ENCODE assay signal across 9 mouse cellular contexts in genomic region chr8:110716075-110716474, GRCm38 (mm10). TPM values are rescaled to one million over a fixed set of nuclear protein-coding genes. Genes with fewer than 3 reads are reported as not detected.
DNase-seq lines count a peak whose midpoint lies in the region; ATAC-seq and TF ChIP-seq lines count a peak whose summit lies in the region.
"Had no signal": no experiment of that assay in that cellular context is flagged by ENCODE, and none has a peak within 500 bp of the region (broad histone marks: within the 10 kb centered on the region; RNA-seq: fewer than 3 reads in every experiment).

No protein-coding gene starts in this region.

- H3K27ac ChIP-seq in liver, adult 2 months (replicated peaks; ENCODE audit: insufficient read depth, low read depth, low read length) = no peak overlapping the region
- H3K27ac ChIP-seq in kidney, embryonic 15.5 days = peak overlapping the region; percentile 92
- peak overlapping the region; percentile 79 for H3K27ac ChIP-seq in lung, embryonic 14.5 days (ENCODE audit: low read depth)
- H3K27ac ChIP-seq in stomach, embryonic 14.5 days (ENCODE audit: low read length) = peak overlapping the region; percentile 84

- no peaks in the 10 kb centered on the region for H3K27me3 ChIP-seq in liver, adult 2 months (ENCODE audit: control insufficient read depth, insufficient read depth, low read length)
- no peaks in the 10 kb centered on the region for H3K27me3 ChIP-seq in kidney, embryonic 15.5 days
- no peaks in the 10 kb centered on the region for H3K27me3 ChIP-seq in lung, embryonic 14.5 days (ENCODE audit: insufficient read depth, low read length)
- no peaks in the 10 kb centered on the region for H3K27me3 ChIP-seq in stomach, embryonic 14.5 days (ENCODE audit: control insufficient read depth, insufficient read depth, low read length)

- DNase-seq in liver, adult 2 months (ENCODE audit: extremely low read depth, low read depth, low spot score) = peak; percentile 29
- DNase-seq in liver = no peak
- peak; percentile 88 for DNase-seq in cerebellum, adult 9-11 months
- peak; percentile 79 to 82 for DNase-seq in heart, adult 9 months (ENCODE audit: low spot score in 2 of 2)
- peak; percentile 83 for DNase-seq in lung, embryonic 14.5 days
- no peak for DNase-seq in urinary bladder, postnatal 10 days (ENCODE audit: low spot score)

- H3K36me3 ChIP-seq in liver, adult 2 months (ENCODE audit: control insufficient read depth, insufficient read depth, low read length) = peaks cover 6% of the 10 kb centered on the region; the same call in 1 of the 2 replicates
- H3K36me3 ChIP-seq in kidney, embryonic 15.5 days = peaks cover 34% of the 10 kb centered on the region
- H3K36me3 ChIP-seq in lung, embryonic 14.5 days (ENCODE audit: insufficient read depth) = peaks cover 19% of the 10 kb centered on the region
- peaks cover 9% of the 10 kb centered on the region for H3K36me3 ChIP-seq in stomach, embryonic 14.5 days (ENCODE audit: control insufficient read depth, insufficient read depth, low read length)

- H3K79me2 ChIP-seq in liver, adult 2 months (ENCODE audit: control insufficient read depth, insufficient read depth, low read length) = no peaks in the 10 kb centered on the region

- H3K4me3 ChIP-seq in liver, adult 2 months (ENCODE audit: insufficient read depth, low read depth, low read length) = no peak overlapping the region
- H3K4me3 ChIP-seq in kidney, embryonic 15.5 days (replicated peaks) = no peak overlapping the region
- H3K4me3 ChIP-seq in lung, embryonic 14.5 days (ENCODE audit: low read depth, low read length) = no peak overlapping the region
- no peak overlapping the region for H3K4me3 ChIP-seq in stomach, embryonic 14.5 days (ENCODE audit: low read depth, low read length)

- no peak for TF ChIP-seq POLR2A in liver, adult 2 months (IDR thresholded peaks at IDR 0.05; ENCODE audit: extremely low read depth, insufficient read depth, low read length)

- no peaks in the 10 kb centered on the region for H3K9me3 ChIP-seq in kidney, embryonic 15.5 days (replicated peaks)
- no peaks in the 10 kb centered on the region for H3K9me3 ChIP-seq in lung, embryonic 14.5 days (ENCODE audit: low read depth, low read length)
- no peaks in the 10 kb centered on the region for H3K9me3 ChIP-seq in stomach, embryonic 14.5 days (ENCODE audit: control insufficient read depth, low read depth, low read length)
- H3K9me3 ChIP-seq: G1E had no signal

- TF ChIP-seq CTCF in liver, adult 2 months (IDR thresholded peaks at IDR 0.05; ENCODE audit: low read depth, low read length) = no peak
- TF ChIP-seq CTCF in lung, embryonic 14.5 days (IDR thresholded peaks at IDR 0.05; ENCODE audit: low read depth) = no peak

- ATAC-seq in kidney, embryonic 15.5 days (replicated peaks; ENCODE audit: low FRiP score) = no peak
- 0 out of 2 replicates have a peak, but pooled peaks have one; percentile 1 for ATAC-seq in lung, embryonic 14.5 days (ENCODE audit: insufficient read depth)
- ATAC-seq in stomach, embryonic 14.5 days (ENCODE audit: insufficient number of reproducible peaks, insufficient read depth, low FRiP score, low read depth) = peak; percentile 39; the same call in 1 of the 2 replicates

- 85% methylated on average over 4 of the region's 4 CpGs for WGBS in liver, adult 2 months
- 54% methylated on average over 4 of the region's 4 CpGs for WGBS in kidney, embryonic 15.5 days
- 52% methylated on average over 4 of the region's 4 CpGs for WGBS in lung, embryonic 14.5 days
- 51% methylated on average over 4 of the region's 4 CpGs for WGBS in stomach, embryonic 14.5 days

- no peaks in the 10 kb centered on the region for H3K4me1 ChIP-seq in liver, adult 2 months (ENCODE audit: control insufficient read depth, insufficient read depth, low read length)
- peaks cover 68% of the 10 kb centered on the region for H3K4me1 ChIP-seq in kidney, embryonic 15.5 days
- peaks cover 54% of the 10 kb centered on the region for H3K4me1 ChIP-seq in lung, embryonic 14.5 days (ENCODE audit: insufficient read depth)
- H3K4me1 ChIP-seq in stomach, embryonic 14.5 days (ENCODE audit: control insufficient read depth, insufficient read depth, low read length) = peaks cover 57% of the 10 kb centered on the region

- no peak overlapping the region for H3K4me2 ChIP-seq in kidney, embryonic 15.5 days
- no peak overlapping the region for H3K4me2 ChIP-seq in lung, embryonic 14.5 days
- H3K4me2 ChIP-seq in stomach, embryonic 14.5 days (replicated peaks; ENCODE audit: low read depth, low read length) = no peak overlapping the region

- no peak overlapping the region for H3K9ac ChIP-seq in liver, adult 2 months (ENCODE audit: low read depth, low read length)
- no peak overlapping the region for H3K9ac ChIP-seq in kidney, embryonic 15.5 days
- H3K9ac ChIP-seq in lung, embryonic 14.5 days = no peak overlapping the region; the same call in 1 of the 2 replicates
- no peak overlapping the region for H3K9ac ChIP-seq in stomach, embryonic 14.5 days (replicated peaks; ENCODE audit: low read depth, low read length)

RNA-seq across cellular contexts. Expression of gene Mtss1l, which starts 5.2 kb away (rescaled TPM):
- total RNA-seq in liver, adult 2 months (2014; rRNA removed) = 0.55 and 0.94 TPM in 2 replicates
- 2.5 and 3.7 TPM in 2 replicates for polyA plus RNA-seq in liver, adult 2 months (2012; rRNA removed)
- 8.3 and 8.4 TPM in 2 replicates for polyA plus RNA-seq in kidney, embryonic 15.5 days (2015; fragmentation: Nextera tagmentation; extraction: Ambion mirVana)
- polyA plus RNA-seq in lung, embryonic 14.5 days (2014; fragmentation: Nextera tagmentation; extraction: Ambion mirVana) = 30.9 and 39.9 TPM in 2 replicates
- polyA plus RNA-seq in stomach, embryonic 14.5 days (2014; fragmentation: Nextera tagmentation; extraction: Ambion mirVana) = 13.2 and 14.2 TPM in 2 replicates

Comparison
In these comparisons a context has a peak if more than half of its experiments do, and no peak if none do; other contexts are left out.
1. DNase-seq: peak in liver, adult 2 months (single experiment), cerebellum, adult 9-11 months (single experiment), heart, adult 9 months (2 of 2) and lung, embryonic 14.5 days (single experiment); none in liver (single experiment) and urinary bladder, postnatal 10 days (single experiment).